Mouse (Mus musculus): Measurements from ENCODE around the gene Fgfr2. TPM values are rescaled to one million over a fixed set of nuclear protein-coding genes. Genes with fewer than 3 reads are reported as not detected.
A peak's percentile ranks its signal among the peaks of the same experiment; 100 is the strongest.

Gene Fgfr2
- polyA plus RNA-seq, 1 experiment from 2014 or later, result 11.2 TPM

- DNase-seq, result no peak
- WGBS (ENCODE audit: insufficient replicate concordance), result 65% methylated on average over 1 of the region's 1 CpGs
- H3K36me3 ChIP-seq (replicated peaks; ENCODE audit: insufficient read depth, low read length), result no peaks in the 10 kb centered on the region
- no peak overlapping the region for H3K9ac ChIP-seq (replicated peaks)
- no peak overlapping the region for H3K4me3 ChIP-seq (ENCODE audit: low read depth, low read length)
- no peak overlapping the region; the same call in 1 of the 2 replicates for H3K27ac ChIP-seq (ENCODE audit: low read depth)
- H3K4me2 ChIP-seq (ENCODE audit: low read depth, low read length), result no peak overlapping the region
- H3K27me3 ChIP-seq (ENCODE audit: insufficient read depth, low read length), result no peaks in the 10 kb centered on the region
- no peak for ATAC-seq
- no peak for TF ChIP-seq EP300 (IDR thresholded peaks at IDR 0.05; ENCODE audit: low read depth)
- TF ChIP-seq CTCF (IDR thresholded peaks at IDR 0.05; ENCODE audit: low read depth), result no peak
- H3K9me3 ChIP-seq (ENCODE audit: low read length), result no peaks in the 10 kb centered on the region
- H3K4me1 ChIP-seq (ENCODE audit: insufficient read depth), result peaks cover 12% of the 10 kb centered on the region
Observed at GRCm38 (mm10) chr7:132856083-132856482, 267.1 kb downstream of the Fgfr2 start.

- TF ChIP-seq EP300 (IDR thresholded peaks at IDR 0.05; ENCODE audit: low read depth) (no peak), CTCF (IDR thresholded peaks at IDR 0.05; ENCODE audit: low read depth) (no peak)
- no peak overlapping the region for H3K4me3 ChIP-seq (ENCODE audit: low read depth, low read length)
- H3K27ac ChIP-seq (ENCODE audit: low read depth), result no peak overlapping the region
Observed at GRCm38 (mm10) chr7:132853946-132854345, 269.2 kb downstream of the Fgfr2 start.

GRCm38 (mm10) chr7:132853361-132853760 lies 269.8 kb downstream of the Fgfr2 start:
- Histone ChIP-seq H3K27me3 (ENCODE audit: insufficient read depth, low read length) (no peaks in the 10 kb centered on the region), H3K4me3 (ENCODE audit: low read depth, low read length) (no peak overlapping the region), H3K36me3 (replicated peaks; ENCODE audit: insufficient read depth, low read length) (peaks cover 10% of the 10 kb centered on the region; the same call in 1 of the 2 replicates), H3K4me1 (ENCODE audit: insufficient read depth) (peaks cover 6% of the 10 kb centered on the region; the same call in 1 of the 2 replicates), H3K4me2 (ENCODE audit: low read depth, low read length) (no peak overlapping the region), H3K9ac (replicated peaks) (no peak overlapping the region), H3K9me3 (ENCODE audit: low read length) (no peaks in the 10 kb centered on the region), H3K27ac (ENCODE audit: low read depth) (no peak overlapping the region)
- WGBS (ENCODE audit: insufficient replicate concordance), result 82% methylated on average over 6 of the region's 6 CpGs
- TF ChIP-seq CTCF (IDR thresholded peaks at IDR 0.05; ENCODE audit: low read depth) (no peak), EP300 (IDR thresholded peaks at IDR 0.05; ENCODE audit: low read depth) (no peak)
- DNase-seq, result no peak
- no peak for ATAC-seq

More at GRCm38 (mm10) chr7:132853946-132854345, 269.2 kb downstream of the Fgfr2 start:
- 62% methylated on average over 4 of the region's 4 CpGs for WGBS (ENCODE audit: insufficient replicate concordance)
- no peaks in the 10 kb centered on the region for H3K27me3 ChIP-seq (ENCODE audit: insufficient read depth, low read length)
- H3K9ac ChIP-seq (replicated peaks), result no peak overlapping the region
- H3K36me3 ChIP-seq (replicated peaks; ENCODE audit: insufficient read depth, low read length), result 0 out of 2 replicates have a peak, but pooled peaks cover 6% of the 10 kb centered on the region
- no peak for DNase-seq
- no peak for ATAC-seq
- peaks cover 10% of the 10 kb centered on the region for H3K4me1 ChIP-seq (ENCODE audit: insufficient read depth)
- no peaks in the 10 kb centered on the region for H3K9me3 ChIP-seq (ENCODE audit: low read length)
- no peak overlapping the region for H3K4me2 ChIP-seq (ENCODE audit: low read depth, low read length)

- ATAC-seq (peak; percentile 96), DNase-seq (peak; percentile 86)
- Histone ChIP-seq H3K36me3 (replicated peaks; ENCODE audit: insufficient read depth, low read length) (peaks cover 12% of the 10 kb centered on the region; the same call in 1 of the 2 replicates), H3K4me3 (ENCODE audit: low read depth, low read length) (peak within 1 kb of the TSS; percentile 72), H3K9me3 (ENCODE audit: low read length) (no peaks in the 10 kb centered on the region), H3K27ac (ENCODE audit: low read depth) (peak within 1 kb of the TSS; percentile 93), H3K4me1 (ENCODE audit: insufficient read depth) (peaks cover 6% of the 10 kb centered on the region; the same call in 1 of the 2 replicates), H3K9ac (replicated peaks) (peak within 1 kb of the TSS; percentile 90), H3K4me2 (ENCODE audit: low read depth, low read length) (peak within 1 kb of the TSS; percentile 79), H3K27me3 (ENCODE audit: insufficient read depth, low read length) (no peaks in the 10 kb centered on the region)
- 1% methylated on average over 37 of the region's 37 CpGs for WGBS (ENCODE audit: insufficient replicate concordance)
- TF ChIP-seq CTCF (IDR thresholded peaks at IDR 0.05; ENCODE audit: low read depth) (peak; percentile 62), EP300 (IDR thresholded peaks at IDR 0.05; ENCODE audit: low read depth) (no peak)
Observed at GRCm38 (mm10) chr7:132852173-132852844, 270.8 kb downstream of the Fgfr2 start, which contains the start of gene Eef1akmt2. Eef1akmt2 (minus strand) TSS chr7:132852673.

DNA sequence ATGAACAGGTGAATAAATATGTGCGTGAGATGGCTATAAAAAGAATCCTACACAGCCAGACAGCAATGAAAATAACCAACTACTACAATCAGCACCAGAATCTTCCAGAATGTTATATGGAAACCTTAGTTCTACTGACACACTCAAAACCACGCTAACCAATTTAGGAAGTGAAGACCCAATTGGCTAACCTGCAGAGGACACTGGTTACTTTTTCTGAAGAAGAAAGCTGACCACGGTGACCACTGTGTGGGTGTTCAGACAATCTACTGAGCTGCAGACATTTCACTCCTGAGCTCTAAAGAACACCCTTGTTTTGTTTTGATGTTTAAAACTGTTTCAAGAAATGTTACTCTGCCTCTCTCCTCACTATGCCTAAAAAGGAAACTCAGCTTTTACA lies 280.0 kb downstream of the Fgfr2 start:
- Histone ChIP-seq H3K4me3 (ENCODE audit: low read depth, low read length) (no peak overlapping the region), H3K4me1 (ENCODE audit: insufficient read depth) (no peaks in the 10 kb centered on the region), H3K9me3 (ENCODE audit: low read length) (no peaks in the 10 kb centered on the region), H3K27ac (ENCODE audit: low read depth) (no peak overlapping the region), H3K36me3 (replicated peaks; ENCODE audit: insufficient read depth, low read length) (peaks cover 9% of the 10 kb centered on the region; the same call in 1 of the 2 replicates), H3K9ac (replicated peaks) (no peak overlapping the region), H3K4me2 (ENCODE audit: low read depth, low read length) (no peak overlapping the region), H3K27me3 (ENCODE audit: insufficient read depth, low read length) (no peaks in the 10 kb centered on the region)
- 70% methylated on average over 3 of the region's 3 CpGs for WGBS (ENCODE audit: insufficient replicate concordance)
- no peak for DNase-seq
- no peak for ATAC-seq
- TF ChIP-seq CTCF (IDR thresholded peaks at IDR 0.05; ENCODE audit: low read depth) (no peak), EP300 (IDR thresholded peaks at IDR 0.05; ENCODE audit: low read depth) (no peak)

DNA sequence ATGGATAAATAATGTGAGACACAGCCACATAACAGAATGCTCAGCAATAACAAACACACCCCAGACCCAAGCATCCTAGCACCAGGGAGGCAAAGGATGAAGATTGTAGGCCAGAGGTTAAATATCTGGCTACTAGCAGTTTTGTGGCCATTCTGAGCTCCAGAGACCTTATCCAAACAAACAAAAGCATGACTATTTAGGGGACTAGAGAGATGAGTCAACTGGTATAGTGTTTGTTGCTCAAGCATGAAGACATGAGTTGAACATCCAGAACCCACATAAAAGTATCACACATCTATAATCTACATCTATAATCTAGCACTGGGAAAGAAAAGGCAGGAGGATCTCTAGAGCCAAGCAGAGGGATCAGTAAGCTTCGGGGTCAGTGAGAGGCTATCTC lies 280.7 kb downstream of the Fgfr2 start:
- H3K9me3 ChIP-seq (ENCODE audit: low read length), result no peaks in the 10 kb centered on the region
- no peak overlapping the region for H3K27ac ChIP-seq (ENCODE audit: low read depth)
- 88% methylated on average over 1 of the region's 1 CpGs for WGBS (ENCODE audit: insufficient replicate concordance)
- no peaks in the 10 kb centered on the region for H3K4me1 ChIP-seq (ENCODE audit: insufficient read depth)
- no peak for TF ChIP-seq CTCF (IDR thresholded peaks at IDR 0.05; ENCODE audit: low read depth)
- no peak for TF ChIP-seq EP300 (IDR thresholded peaks at IDR 0.05; ENCODE audit: low read depth)
- ATAC-seq (no peak), DNase-seq (no peak)
- H3K9ac ChIP-seq (replicated peaks), result no peak overlapping the region
- no peak overlapping the region for H3K4me2 ChIP-seq (ENCODE audit: low read depth, low read length)
- peaks cover 9% of the 10 kb centered on the region; the same call in 1 of the 2 replicates for H3K36me3 ChIP-seq (replicated peaks; ENCODE audit: insufficient read depth, low read length)
- H3K27me3 ChIP-seq (ENCODE audit: insufficient read depth, low read length), result no peaks in the 10 kb centered on the region
- H3K4me3 ChIP-seq (ENCODE audit: low read depth, low read length), result no peak overlapping the region

Measured in liver, postnatal 0 days (tissue).